Mouse (Mus musculus) brain, embryonic 14.5 days (tissue): Measurements from ENCODE around the gene Tarbp2.
A peak's percentile ranks its signal among the peaks of the same experiment; 100 is the strongest.

Experiments
- CTCF ChIP-seq: fragments of 200-500 bp; IDR thresholded peaks from 2 replicates; pipeline ENCODE4 v1.5.1; 2012; ENCODE audit warnings: inconsistent platforms, mild to moderate bottlenecking, moderate library complexity, borderline replicate concordance; ENCODE audit not compliant: insufficient read depth, insufficient read length; ENCODE audit errors: extremely low read depth
- POLR2A ChIP-seq: fragments of 200-500 bp; IDR thresholded peaks from 2 replicates; pipeline ENCODE4 v1.6.1; 2012; ENCODE audit warnings: mild to moderate bottlenecking, inconsistent platforms, borderline replicate concordance; ENCODE audit not compliant: poor library complexity, insufficient read depth, insufficient read length, severe bottlenecking; ENCODE audit errors: extremely low read depth

DNA sequence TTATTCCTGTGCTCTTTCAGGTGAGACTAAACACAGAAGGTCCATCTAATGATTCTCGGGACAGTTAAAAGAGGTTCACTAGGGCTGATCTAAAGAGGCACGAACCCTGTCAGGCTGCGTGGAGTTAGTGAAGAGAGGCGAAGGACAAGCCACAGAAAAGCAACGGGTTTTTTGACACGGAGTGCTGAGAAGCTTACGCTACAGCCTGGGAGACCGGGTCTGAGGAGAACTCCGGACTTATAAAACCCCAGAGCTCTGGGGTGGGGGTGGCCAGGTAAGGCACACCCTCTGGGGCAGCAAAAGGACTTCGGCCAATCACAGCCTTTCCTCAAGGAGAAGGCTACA, 389 bp upstream of the Tarbp2 start:
- peak; percentile 20; the same call in 1 of the 2 replicates for TF ChIP-seq POLR2A
- no peak for TF ChIP-seq CTCF
